Comparison of ENCODE assay signal across 7 mouse cellular contexts in genomic region chr6:56923726-56924707, GRCm38 (mm10). TPM values are rescaled to one million over a fixed set of nuclear protein-coding genes. Genes with fewer than 3 reads are reported as not detected.
DNase-seq lines count a peak whose midpoint lies in the region; ATAC-seq lines count a peak whose summit lies in the region.

Gene Nt5c3 (minus strand): TSS chr6:56923932.
Gene Vmn1r4 (plus strand): TSS chr6:56924015.

- WGBS in intestine, embryonic 15.5 days = 2% methylated on average over 64 of the region's 64 CpGs
- WGBS in midbrain, embryonic 10.5 days = 4% methylated on average over 64 of the region's 64 CpGs

- ATAC-seq in intestine, embryonic 15.5 days = peak; percentile 97

- no peaks in the 10 kb centered on the region for H3K27me3 ChIP-seq in intestine, embryonic 15.5 days (replicated peaks)
- no peaks in the 10 kb centered on the region for H3K27me3 ChIP-seq in midbrain, embryonic 10.5 days (ENCODE audit: low read depth, poor library complexity, severe bottlenecking)

- DNase-seq in adrenal gland, adult 2 months = peak; percentile 96
- DNase-seq in embryo, embryonic 11.5 days (ENCODE audit: low read depth, low spot score) = peak; percentile 89
- DNase-seq in gastrocnemius, postnatal 36 days = peak; percentile 89 to 92
- peak; percentile 95 to 98 for DNase-seq in left cerebral cortex, postnatal 25 days (ENCODE audit: low spot score in 2 of 2)
- peak; percentile 92 for DNase-seq in midbrain, embryonic 10.5 days (ENCODE audit: low spot score)
- DNase-seq in right cerebral cortex, postnatal 4 days = peak; percentile 88

- intact Hi-C loops in gastrocnemius, postnatal 36 days (cut with DNase I) = loop anchor here (10.0 kb wide), 1 partner anchor 209 kb away; the partner anchor contains the start of gene Avl9
- intact Hi-C loops in left cerebral cortex, postnatal 25 days (cut with DNase I) = loop anchor here (5.0 to 10.0 kb wide), 3 partner anchors 117 to 781 kb away; partner anchors contain the start of gene Lancl2

- peaks cover 3% of the 10 kb centered on the region; the same call in 1 of the 2 replicates for H3K4me1 ChIP-seq in intestine, embryonic 15.5 days (replicated peaks)
- H3K4me1 ChIP-seq in midbrain, embryonic 10.5 days = peaks cover 15% of the 10 kb centered on the region

- no peaks in the 10 kb centered on the region for H3K9me3 ChIP-seq in intestine, embryonic 15.5 days
- H3K9me3 ChIP-seq in midbrain, embryonic 10.5 days (replicated peaks) = no peaks in the 10 kb centered on the region

- H3K4me2 ChIP-seq in intestine, embryonic 15.5 days (replicated peaks) = peak within 1 kb of the TSS; percentile 58

- H3K4me3 ChIP-seq in intestine, embryonic 15.5 days (replicated peaks) = peak within 1 kb of the TSS; percentile 72
- peak within 1 kb of the TSS; percentile 73 for H3K4me3 ChIP-seq in midbrain, embryonic 10.5 days

- peak within 1 kb of the TSS; percentile 77 for H3K27ac ChIP-seq in intestine, embryonic 15.5 days
- peak within 1 kb of the TSS; percentile 90 for H3K27ac ChIP-seq in midbrain, embryonic 10.5 days (replicated peaks)

- peak within 1 kb of the TSS; percentile 73 for H3K9ac ChIP-seq in intestine, embryonic 15.5 days

- no peaks in the 10 kb centered on the region for H3K36me3 ChIP-seq in intestine, embryonic 15.5 days
- no peaks in the 10 kb centered on the region for H3K36me3 ChIP-seq in midbrain, embryonic 10.5 days

RNA-seq across cellular contexts. Expression of gene Nt5c3, which starts in this region (rescaled TPM):
- total RNA-seq in adrenal gland, adult 2 months (2021) = 10 to 100 TPM; 17.8 to 25.3 TPM
- 5.6 and 15.5 TPM in 2 replicates for polyA plus RNA-seq in adrenal gland, adult 2 months (2012; rRNA removed)
- 10 to 100 TPM; 54.5 to 56.3 TPM for total RNA-seq in gastrocnemius, postnatal 36 days (2021)
- 66.9 and 73.3 TPM in 2 replicates for polyA plus RNA-seq in intestine, embryonic 15.5 days (2015; fragmentation: Nextera tagmentation; extraction: Ambion mirVana)
- total RNA-seq in left cerebral cortex, postnatal 25 days (2021) = 10 to 100 TPM; 50.9 to 51.7 TPM
- 67.5 and 71.8 TPM in 2 replicates for polyA plus RNA-seq in midbrain, embryonic 10.5 days (2016; fragmentation: Nextera tagmentation; extraction: Ambion mirVana)

RNA-seq across cellular contexts. Expression of gene Vmn1r4, which starts in this region (rescaled TPM):
- total RNA-seq in adrenal gland, adult 2 months (2021) = under 1 TPM; 0.31 to 0.40 TPM
- polyA plus RNA-seq in adrenal gland, adult 2 months (2012; rRNA removed) = 0.04 and 0.07 TPM in 2 replicates
- under 1 TPM in 1 of 2 experiments, not detected in 1; 0.25 TPM for total RNA-seq in gastrocnemius, postnatal 36 days (2021)
- 0.32 and 0.49 TPM in 2 replicates for polyA plus RNA-seq in intestine, embryonic 15.5 days (2015; fragmentation: Nextera tagmentation; extraction: Ambion mirVana)
- total RNA-seq in left cerebral cortex, postnatal 25 days (2021) = under 1 TPM; 0.46 to 0.48 TPM
- 0.37 and 0.43 TPM in 2 replicates for polyA plus RNA-seq in midbrain, embryonic 10.5 days (2016; fragmentation: Nextera tagmentation; extraction: Ambion mirVana)

Comparison
In these comparisons a context has a peak if more than half of its experiments do, and no peak if none do; other contexts are left out.
1. Peak in every context shown above with its lines: DNase-seq, ATAC-seq, H3K4me3 ChIP-seq and H3K27ac ChIP-seq.